Mouse (Mus musculus) left cerebral cortex, adult 18-20 months (tissue): ENCODE measurements around the gene Pih1d2. TPM values are rescaled to one million over a fixed set of nuclear protein-coding genes. Genes with fewer than 3 reads are reported as not detected.
A peak's percentile ranks its signal among the peaks of the same experiment; 100 is the strongest.

Source experiments
- DNase-seq, 2 experiments: peaks; one replicate each; pipeline ENCODE4 v3.0.0; 2021 to 2022; ENCODE audit warnings: low spot score in 2 of 2, mixed read lengths in 1 of 2
- long read RNA-seq, 2 experiments: library from polyadenylated mRNA; stranded (forward); transcript quantifications; one replicate each; pipeline ENCODE4 v2.0.0; 2021
- total RNA-seq, 2 experiments: library from RNA; stranded (reverse); gene quantifications; 2 replicates each; pipeline ENCODE4 v1.2.3; 2021

Pih1d2 gene
- 1 to 10 TPM; 2.6 to 4.1 TPM for total RNA-seq
- long read RNA-seq, experiment 1, partial matches to known transcripts: 0 of 1 reads
- long read RNA-seq, experiment 1, other reads (novel, unspliced or antisense): 1 of 1 reads
- long read RNA-seq, experiment 2: 0 reads

GRCm38 (mm10) chr9:50616766-50617603 is at the start of gene Pih1d2, which contains the start of gene Nkapd1:
Gene Pih1d2 (plus strand): TSS chr9:50617321.
Gene Nkapd1 (minus strand): TSS chr9:50617464.
- peak; percentile 84 to 86 for DNase-seq

GRCm38 (mm10) chr9:50567372-50567771 is 49.7 kb upstream of the Pih1d2 start:
- DNase-seq: no peak

- DNase-seq: no peak
Observed at GRCm38 (mm10) chr9:50567881-50568280, 49.2 kb upstream of the Pih1d2 start.

GRCm38 (mm10) chr9:50569599-50570525 is 47.3 kb upstream of the Pih1d2 start:
- no peak for DNase-seq

GRCm38 (mm10) chr9:50580370-50580769 is 36.8 kb upstream of the Pih1d2 start:
- no peak for DNase-seq

GRCm38 (mm10) chr9:50585145-50585818 is 31.8 kb upstream of the Pih1d2 start:
- no peak for DNase-seq

GRCm38 (mm10) chr9:50586955-50587354 is 30.2 kb upstream of the Pih1d2 start:
- DNase-seq: no peak

GRCm38 (mm10) chr9:50590856-50591518 is 26.1 kb upstream of the Pih1d2 start:
- no peak for DNase-seq

- no peak for DNase-seq
Observed at GRCm38 (mm10) chr9:50592955-50593354, 24.2 kb upstream of the Pih1d2 start.

- DNase-seq: peak; percentile 10 to 36
Observed at GRCm38 (mm10) chr9:50593544-50593943, 23.6 kb upstream of the Pih1d2 start.

GRCm38 (mm10) chr9:50594794-50595417 is 22.2 kb upstream of the Pih1d2 start:
- no peak for DNase-seq

GRCm38 (mm10) chr9:50596973-50597372 is 20.1 kb upstream of the Pih1d2 start:
- no peak for DNase-seq

- no peak for DNase-seq
Observed at GRCm38 (mm10) chr9:50601536-50601935, 15.6 kb upstream of the Pih1d2 start.

- no peak for DNase-seq
Observed at GRCm38 (mm10) chr9:50602055-50602845, 14.9 kb upstream of the Pih1d2 start.

- DNase-seq: peak; percentile 90 to 94
Observed at GRCm38 (mm10) chr9:50603189-50603997, 13.7 kb upstream of the Pih1d2 start, which contains the start of the genes Sdhd and Timm8b. Gene Sdhd (minus strand): TSS chr9:50603812. Gene Timm8b (plus strand): TSS chr9:50603910.

- no peak for DNase-seq
Observed at GRCm38 (mm10) chr9:50603998-50604324, 13.2 kb upstream of the Pih1d2 start.

- no peak for DNase-seq
Observed at GRCm38 (mm10) chr9:50604338-50604737, 12.8 kb upstream of the Pih1d2 start.

GRCm38 (mm10) chr9:50612115-50612514 is 5.0 kb upstream of the Pih1d2 start:
- DNase-seq: no peak
